Mouse (Mus musculus): ENCODE measurements at regions not wholly inside any gene's neighbourhood (a gene's known extent, or its start where the extent isn't known, plus 50 kb on each side); places are given as distances from the start of the nearest gene placed in this dataset.
"Not testable (repeated sequence)": the region's sequence is repeated elsewhere in the genome, so short reads cannot be mapped to it uniquely, and the experiment has no call there.

DNA sequence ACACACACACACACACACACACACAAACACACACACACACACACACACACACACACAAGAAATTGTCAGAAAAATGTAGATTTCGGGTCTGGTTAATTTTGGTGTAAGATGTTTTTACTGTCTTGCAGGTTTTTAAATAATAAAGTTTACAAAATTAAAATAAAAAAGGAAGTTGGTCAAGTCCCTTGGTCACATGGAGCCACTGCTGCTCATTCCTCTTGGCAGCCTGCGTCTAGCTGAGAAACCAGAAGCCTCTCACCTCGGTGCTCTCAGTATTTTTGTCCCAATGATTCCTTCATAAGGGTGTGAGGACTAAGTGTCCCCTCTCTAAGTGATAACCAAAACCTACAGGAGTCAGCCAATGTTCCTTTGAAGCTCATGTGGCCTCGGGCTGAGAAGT, 76.8 kb upstream of the Smg1 start:
- no peak for ATAC-seq (replicated peaks; ENCODE audit: poor library complexity)

- no peak for ATAC-seq (replicated peaks; ENCODE audit: poor library complexity)
Measured at GRCm38 (mm10) chr7:118318432-118319135, 75.1 kb upstream of the Smg1 start.

- not testable (repeated sequence) for ATAC-seq (replicated peaks; ENCODE audit: poor library complexity)
Measured at GRCm38 (mm10) chr7:118314886-118315285, 71.4 kb upstream of the Smg1 start.

- no peak for ATAC-seq (replicated peaks; ENCODE audit: poor library complexity)
Measured at GRCm38 (mm10) chr7:118314228-118314658, 70.8 kb upstream of the Smg1 start.

GRCm38 (mm10) chr7:118313818-118314217, 70.3 kb upstream of the Smg1 start:
- ATAC-seq (replicated peaks; ENCODE audit: poor library complexity), result no peak

- ATAC-seq (replicated peaks; ENCODE audit: poor library complexity), result no peak
Measured at GRCm38 (mm10) chr7:118309733-118310132, 66.3 kb upstream of the Smg1 start.

DNA sequence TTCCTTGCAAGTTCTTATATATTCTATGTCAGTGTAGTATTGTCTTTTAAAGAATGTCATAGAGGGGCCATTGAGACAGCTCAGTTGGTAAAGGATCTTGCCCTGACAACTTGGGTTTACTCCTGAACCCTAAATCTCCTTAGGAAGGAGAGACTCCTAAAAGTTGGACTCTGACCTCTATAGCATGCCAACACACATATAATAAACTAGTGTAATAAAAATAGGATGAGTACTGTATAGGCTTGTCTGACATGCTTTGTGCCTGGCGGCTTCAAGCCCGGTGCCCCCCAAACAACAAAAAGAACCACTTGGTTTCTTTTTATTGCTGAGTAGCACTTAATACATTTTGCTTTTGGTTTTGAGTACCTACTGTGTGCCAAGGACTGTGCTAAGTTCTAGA, 65.4 kb upstream of the Smg1 start:
- no peak for ATAC-seq (replicated peaks; ENCODE audit: poor library complexity)

DNA sequence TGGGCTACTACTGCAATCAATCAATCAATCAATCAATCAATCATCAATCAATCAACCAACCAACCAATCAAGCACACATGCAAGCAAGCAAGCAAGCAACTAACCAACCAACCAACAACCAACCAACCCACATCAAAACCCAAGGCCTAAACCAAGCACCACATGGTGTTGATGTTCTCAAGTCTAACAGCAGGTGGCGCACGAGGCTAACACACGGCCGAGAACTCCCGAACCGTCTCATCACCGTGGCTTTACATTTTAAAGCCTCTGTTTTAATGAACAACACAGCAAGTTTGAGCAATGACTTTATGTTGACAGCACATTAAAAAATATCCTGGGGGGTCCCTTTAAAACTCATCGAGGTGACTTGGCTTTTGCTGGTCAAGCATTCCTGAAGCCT, 61.3 kb upstream of the Smg1 start:
- peak; percentile 96 for ATAC-seq (replicated peaks; ENCODE audit: poor library complexity)

- peak; percentile 21; the same call in 1 of the 2 replicates for ATAC-seq (replicated peaks; ENCODE audit: poor library complexity)
Measured at GRCm38 (mm10) chr7:118304338-118304737, 60.9 kb upstream of the Smg1 start.

DNA sequence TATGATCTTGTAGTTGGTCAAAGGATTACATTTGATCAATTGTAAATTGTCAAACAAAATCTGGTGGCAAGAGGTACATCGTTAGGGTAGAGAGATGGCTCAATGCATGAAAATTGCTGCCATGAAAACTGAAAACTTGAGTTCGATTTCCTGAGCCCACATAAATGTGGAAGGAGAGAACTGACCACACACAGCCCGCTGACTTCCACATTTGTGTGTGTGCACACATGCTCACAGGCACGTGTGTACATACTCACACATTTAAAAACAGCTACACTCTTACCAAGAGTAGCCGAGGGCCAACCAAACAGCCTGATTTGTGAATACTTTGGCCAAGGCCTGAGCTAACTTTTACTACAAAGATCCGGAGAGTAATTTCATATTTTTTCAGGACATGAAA, 60.5 kb upstream of the Smg1 start:
- ATAC-seq (replicated peaks; ENCODE audit: poor library complexity), result peak; percentile 59

DNA sequence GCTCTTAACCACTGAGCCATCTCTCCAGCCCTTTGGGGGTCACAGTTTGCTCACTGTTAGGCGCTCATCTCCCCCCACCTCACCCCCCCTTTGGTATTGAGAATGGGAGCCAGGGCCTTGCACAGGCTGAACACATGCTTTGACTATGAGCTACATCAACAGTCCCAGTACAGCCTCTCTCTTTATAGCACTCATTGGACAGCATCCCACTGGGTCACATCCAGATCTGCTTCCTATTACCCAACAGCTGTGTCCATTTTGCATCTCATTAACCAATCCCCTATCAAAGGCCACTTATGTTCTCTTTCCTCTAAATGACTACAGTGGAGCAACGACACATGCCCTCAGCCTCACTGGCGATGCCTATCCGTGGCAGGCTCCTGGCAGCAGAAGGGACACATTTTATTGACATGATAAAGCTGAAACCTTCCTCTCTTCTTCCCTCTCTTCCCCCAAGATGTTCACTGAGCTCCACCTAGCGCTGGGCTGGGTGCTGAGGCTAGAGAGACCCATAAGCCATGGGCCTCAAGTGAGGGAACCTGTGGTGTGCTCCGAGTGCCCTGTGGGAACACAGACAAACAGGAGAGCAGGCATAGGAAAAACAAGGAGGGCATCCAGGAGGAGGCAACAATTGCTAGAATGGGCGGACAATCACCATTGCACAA, 57.3 kb upstream of the Smg1 start:
- no peak for ATAC-seq (replicated peaks; ENCODE audit: poor library complexity)

- ATAC-seq (replicated peaks; ENCODE audit: poor library complexity), result peak; percentile 93
Measured at GRCm38 (mm10) chr7:118297613-118298012, 54.1 kb upstream of the Smg1 start.

- ATAC-seq (replicated peaks; ENCODE audit: poor library complexity), result no peak
Measured at GRCm38 (mm10) chr7:118296856-118297518, 53.5 kb upstream of the Smg1 start.

- ATAC-seq (replicated peaks; ENCODE audit: poor library complexity), result no peak
Measured at GRCm38 (mm10) chr7:118295855-118296254, 52.4 kb upstream of the Smg1 start.

DNA sequence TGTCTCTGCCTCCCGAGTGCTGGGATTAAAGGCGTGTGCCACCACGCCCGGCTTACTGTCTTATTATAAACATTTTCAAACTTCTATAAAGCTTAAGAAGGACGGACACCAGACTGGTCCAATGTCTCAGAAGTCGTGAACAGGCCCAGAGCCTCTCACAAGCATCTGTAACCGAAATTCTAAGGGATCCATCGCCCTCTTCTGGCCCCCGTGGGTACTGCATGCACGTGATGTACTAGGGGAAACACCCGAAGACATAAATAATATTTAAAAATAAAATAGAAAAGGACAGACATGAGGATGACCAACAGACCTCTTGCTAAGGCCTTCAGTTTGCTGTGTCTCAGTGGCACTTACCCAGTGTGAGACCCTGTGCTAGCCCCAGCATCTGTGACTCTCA, 51.8 kb upstream of the Smg1 start:
- ATAC-seq (replicated peaks; ENCODE audit: poor library complexity), result peak; percentile 56

DNA sequence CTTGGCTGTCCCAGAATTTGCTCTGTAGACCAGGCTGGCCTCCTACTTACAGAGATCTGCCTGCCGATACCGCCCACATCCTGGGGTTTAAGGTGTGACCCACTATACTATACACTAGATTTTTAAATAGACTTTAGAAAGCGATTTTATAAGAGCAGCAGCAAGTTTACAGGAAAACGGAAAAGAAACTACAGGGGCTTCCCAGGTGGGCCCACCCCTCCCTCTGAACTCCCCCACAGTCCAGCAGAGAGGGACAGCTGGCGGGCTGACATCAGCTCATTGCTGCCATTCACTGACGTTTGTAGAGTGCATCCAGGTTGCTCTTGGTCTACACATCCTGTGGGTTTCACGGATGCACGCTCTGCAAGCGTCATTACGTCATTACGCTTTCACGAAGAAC, 51.2 kb upstream of the Smg1 start:
- no peak for ATAC-seq (replicated peaks; ENCODE audit: poor library complexity)

Measured in megakaryocyte progenitor cell, adult 5-6 weeks (primary cell).